Mouse (Mus musculus) embryonic facial prominence, embryonic 14.5 days (tissue): ENCODE results near the gene Cacna1d. TPM values are rescaled to one million over a fixed set of nuclear protein-coding genes. Genes with fewer than 3 reads are reported as not detected.

Experiments
- ATAC-seq: fragments of 200-750 bp; cut with Nextera tagmentation; 2 replicates; pipeline ENCODE4 v1.8.0; 2017; ENCODE audit warnings: low read depth, moderate number of reproducible peaks, moderate TSS enrichment
- DNase-seq: peaks from one replicate; pipeline ENCODE4 v3.0.0-alpha.2; 2015; ENCODE audit warnings: low spot score
- H3K27ac ChIP-seq: fragments of 300-500 bp; sonication (generic); replicated peaks from 2 replicates; pipeline ENCODE4 v1.5.1; 2014; ENCODE audit warnings: low read depth, mild to moderate bottlenecking, low read length, moderate library complexity
- H3K27me3 ChIP-seq: fragments of 300-500 bp; sonication (generic); replicated peaks from 2 replicates; pipeline ENCODE4 v1.6.1; 2014; ENCODE audit warnings: low read length; ENCODE audit not compliant: control insufficient read depth, insufficient read depth
- H3K36me3 ChIP-seq: fragments of 300-500 bp; sonication (generic); 2 replicates; pipeline ENCODE4 v1.6.1; 2014; ENCODE audit warnings: low read length, mixed read lengths; ENCODE audit not compliant: control insufficient read depth, insufficient read depth
- H3K4me1 ChIP-seq: fragments of 300-500 bp; sonication (generic); 2 replicates; pipeline ENCODE4 v1.6.1; 2014; ENCODE audit warnings: antibody characterized with exemption, low read length; ENCODE audit not compliant: control insufficient read depth, insufficient read depth
- H3K4me2 ChIP-seq: fragments of 300-500 bp; sonication (generic); 2 replicates; pipeline ENCODE4 v1.6.1; 2014; ENCODE audit warnings: low read depth, mild to moderate bottlenecking, low read length, moderate library complexity, mixed read lengths
- H3K4me3 ChIP-seq: fragments of 300-500 bp; sonication (generic); 2 replicates; pipeline ENCODE4 v1.5.1; 2014; ENCODE audit warnings: low read depth, mild to moderate bottlenecking, low read length
- H3K9ac ChIP-seq: fragments of 300-500 bp; sonication (generic); 2 replicates; pipeline ENCODE4 v1.6.1; 2014; ENCODE audit warnings: low read depth, mild to moderate bottlenecking, low read length, moderate library complexity, mixed read lengths
- H3K9me3 ChIP-seq: fragments of 300-500 bp; sonication (generic); 2 replicates; pipeline ENCODE4 v1.6.1; 2016; ENCODE audit warnings: low read length; ENCODE audit not compliant: control insufficient read depth
- WGBS: fragments of 180-500 bp; shearing (Covaris S2); extraction: QIAGEN DNeasy Blood & Tissue Kit; methylation state at CpG from one replicate; pipeline ENCODE4 v1.1.7; 2014; 5-methylcytosine and 5-hydroxymethylcytosine counted together
- polyA plus RNA-seq: library from polyadenylated mRNA; unstranded; fragments of >200 nt; fragmentation: Nextera tagmentation; extraction: Ambion mirVana; gene quantifications from 2 replicates; pipeline ENCODE4 v1.2.1, GENCODE M21; 2014

The Cacna1d gene
- polyA plus RNA-seq, 1 experiment from 2014 or later = 3.5 TPM

DNA sequence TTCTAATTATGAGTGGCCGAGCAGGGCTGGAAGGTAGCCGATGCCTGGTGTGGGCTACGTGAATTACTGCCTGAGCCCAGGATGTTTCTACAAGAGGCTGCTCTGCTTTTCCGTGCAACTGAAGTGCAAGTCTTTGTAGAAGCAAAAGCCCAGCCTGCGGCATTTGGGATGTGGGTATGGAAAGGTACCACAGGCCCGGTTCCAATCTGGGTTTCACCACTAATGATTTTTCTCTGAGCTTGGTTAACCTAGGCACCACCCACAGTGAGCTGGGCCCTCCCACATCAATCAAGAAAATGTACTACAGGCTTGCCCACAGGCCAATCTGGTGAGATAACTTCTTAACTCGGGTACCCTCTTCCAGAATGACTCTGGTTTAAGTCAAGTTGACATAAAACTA, 163.8 kb downstream of the Cacna1d start:
- H3K36me3 ChIP-seq = no peaks in the 10 kb centered on the region
- no peak overlapping the region for H3K4me2 ChIP-seq
- peaks cover 10% of the 10 kb centered on the region for H3K4me1 ChIP-seq
- no peaks in the 10 kb centered on the region for H3K9me3 ChIP-seq
- ATAC-seq (no peak), DNase-seq (peak; percentile 51)
- no peaks in the 10 kb centered on the region for H3K27me3 ChIP-seq
- H3K27ac ChIP-seq = peak overlapping the region; percentile 28; the same call in 1 of the 2 replicates
- no peak overlapping the region for H3K4me3 ChIP-seq
- H3K9ac ChIP-seq = no peak overlapping the region
- WGBS = 38% methylated on average over 7 of the region's 7 CpGs

DNA sequence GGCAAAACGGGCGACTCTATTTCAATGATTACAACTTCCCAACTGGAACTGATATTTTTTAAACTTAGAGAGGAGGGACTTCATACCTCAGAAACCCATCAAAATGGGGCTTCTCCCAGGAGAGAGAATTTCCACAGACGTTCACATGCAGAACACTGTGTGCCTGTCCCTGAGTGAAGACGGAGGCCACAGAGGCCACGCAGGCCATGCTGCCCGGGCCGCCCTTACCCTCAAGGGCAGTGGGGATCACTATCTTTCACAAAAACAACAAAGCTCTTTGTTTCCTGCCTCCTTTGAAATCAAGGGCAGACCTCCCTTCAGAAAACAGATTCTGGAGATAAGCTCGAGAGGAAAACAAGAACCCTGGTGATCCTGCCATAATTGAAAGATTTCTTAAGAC, 164.2 kb downstream of the Cacna1d start:
- Histone ChIP-seq H3K4me3 (no peak overlapping the region), H3K9me3 (no peaks in the 10 kb centered on the region), H3K9ac (no peak overlapping the region), H3K4me2 (no peak overlapping the region), H3K4me1 (peaks cover 10% of the 10 kb centered on the region), H3K36me3 (no peaks in the 10 kb centered on the region), H3K27me3 (no peaks in the 10 kb centered on the region), H3K27ac (peak overlapping the region; percentile 28; the same call in 1 of the 2 replicates)
- 25% methylated on average over 8 of the region's 8 CpGs for WGBS
- ATAC-seq = no peak
- DNase-seq = no peak

DNA sequence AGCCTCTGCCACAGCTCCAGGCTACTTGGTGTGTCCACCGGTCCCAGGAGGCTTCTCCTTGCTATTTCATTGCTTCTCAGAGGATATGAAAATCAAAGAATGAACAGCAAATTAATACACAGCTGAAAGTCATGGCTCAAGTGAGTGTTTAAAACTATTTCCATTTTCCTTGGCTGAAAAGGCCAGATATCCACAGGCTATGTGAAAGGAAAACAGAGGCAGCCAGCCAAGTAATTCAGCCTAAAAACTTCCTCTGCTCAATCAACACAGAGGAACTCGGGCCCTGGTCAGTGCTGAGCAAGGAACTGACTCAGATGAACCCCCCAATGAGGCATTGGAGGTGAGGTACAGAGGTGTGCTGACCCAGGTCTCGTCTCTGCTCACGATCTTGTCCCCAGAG, 165.0 kb downstream of the Cacna1d start:
- DNase-seq (peak; percentile 59), ATAC-seq (no peak)
- H3K27ac ChIP-seq = no peak overlapping the region
- H3K9ac ChIP-seq = no peak overlapping the region
- H3K27me3 ChIP-seq = no peaks in the 10 kb centered on the region
- H3K4me3 ChIP-seq = no peak overlapping the region
- peaks cover 10% of the 10 kb centered on the region for H3K4me1 ChIP-seq
- no peaks in the 10 kb centered on the region for H3K36me3 ChIP-seq
- 50% methylated on average over 4 of the region's 4 CpGs for WGBS
- no peak overlapping the region for H3K4me2 ChIP-seq
- no peaks in the 10 kb centered on the region for H3K9me3 ChIP-seq

DNA sequence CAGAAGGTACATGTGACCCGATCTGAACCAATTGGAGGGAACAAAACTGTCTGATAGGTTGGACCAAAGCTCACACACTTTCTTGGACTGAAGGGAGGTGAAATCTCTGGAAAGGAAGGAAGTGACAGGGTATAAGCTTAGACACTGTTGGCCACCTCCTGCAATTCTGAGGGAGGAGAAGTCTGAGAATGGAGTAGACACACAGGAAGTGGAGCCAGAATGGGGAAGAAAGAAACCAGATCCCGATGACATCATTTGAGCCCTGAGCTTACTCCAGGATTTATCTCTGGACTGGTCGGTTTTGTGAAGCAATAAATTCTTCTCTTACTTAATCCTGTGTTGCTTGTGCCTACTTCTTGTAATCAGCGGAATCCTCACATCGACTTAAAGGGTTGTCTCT, 166.3 kb downstream of the Cacna1d start:
- Histone ChIP-seq H3K27me3 (no peaks in the 10 kb centered on the region), H3K4me1 (peaks cover 10% of the 10 kb centered on the region), H3K36me3 (no peaks in the 10 kb centered on the region), H3K4me3 (no peak overlapping the region), H3K9me3 (no peaks in the 10 kb centered on the region), H3K4me2 (no peak overlapping the region), H3K27ac (no peak overlapping the region), H3K9ac (no peak overlapping the region)
- DNase-seq (no peak), ATAC-seq (no peak)
- 82% methylated on average over 5 of the region's 5 CpGs for WGBS

DNA sequence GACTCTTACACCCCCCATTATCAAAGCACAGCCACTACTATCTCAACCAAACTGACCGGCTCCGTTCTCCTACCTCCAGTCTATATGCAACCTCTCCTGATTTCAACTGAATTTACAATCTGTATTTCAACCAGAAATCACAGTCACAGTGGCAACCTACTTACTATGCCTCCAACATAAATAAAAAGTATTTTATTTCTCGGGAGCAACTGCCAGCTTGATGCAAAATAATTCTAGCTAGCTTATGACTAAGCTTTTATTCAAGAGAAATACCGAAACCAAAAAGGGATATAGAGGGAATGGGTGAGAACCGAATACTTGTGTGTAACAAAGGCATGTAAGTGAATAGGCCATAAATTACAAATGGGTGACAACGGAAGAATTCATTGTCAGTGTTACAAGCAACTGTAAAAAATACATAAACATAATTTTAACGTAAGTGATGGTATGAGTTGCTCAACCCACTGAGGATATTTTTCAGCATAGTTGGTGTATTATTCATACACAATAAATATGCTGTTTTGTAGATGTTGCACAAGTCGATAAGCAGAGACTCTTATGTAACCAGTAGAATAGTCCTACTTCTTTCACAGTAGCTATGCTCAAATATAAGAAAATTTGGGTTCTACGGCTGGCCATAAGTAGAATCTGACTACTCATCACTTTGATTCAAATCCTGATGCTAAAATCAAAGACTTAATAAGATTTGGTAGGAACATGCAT, 172.4 kb downstream of the Cacna1d start:
- Histone ChIP-seq H3K9ac (no peak overlapping the region), H3K4me3 (no peak overlapping the region), H3K36me3 (no peaks in the 10 kb centered on the region), H3K4me2 (no peak overlapping the region), H3K27ac (no peak overlapping the region), H3K4me1 (no peaks in the 10 kb centered on the region), H3K9me3 (no peaks in the 10 kb centered on the region), H3K27me3 (no peaks in the 10 kb centered on the region)
- no peak for ATAC-seq
- WGBS = 89% methylated on average over 9 of the region's 9 CpGs
- no peak for DNase-seq

DNA sequence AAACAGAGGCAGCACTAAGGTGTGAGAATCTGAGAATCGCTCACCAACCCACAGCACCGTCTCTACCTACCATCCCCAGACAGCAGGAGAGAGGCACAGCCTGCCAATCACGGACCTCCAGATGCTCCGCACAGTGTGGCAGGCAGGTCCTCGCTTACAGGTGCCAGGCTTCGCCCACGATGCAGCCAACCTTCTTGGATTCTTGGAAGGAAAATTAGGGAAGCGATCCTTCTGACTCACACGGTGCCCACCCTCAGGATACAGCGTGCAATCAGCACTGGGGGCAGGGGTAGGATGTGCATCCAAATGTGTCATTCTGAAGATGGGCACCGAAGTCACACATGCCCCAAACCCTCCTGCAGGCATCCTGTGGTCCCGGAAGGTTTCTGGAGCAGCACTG, 173.0 kb downstream of the Cacna1d start:
- Histone ChIP-seq H3K9ac (no peak overlapping the region), H3K4me3 (no peak overlapping the region), H3K4me2 (no peak overlapping the region), H3K9me3 (no peaks in the 10 kb centered on the region), H3K27ac (no peak overlapping the region), H3K4me1 (no peaks in the 10 kb centered on the region), H3K36me3 (no peaks in the 10 kb centered on the region), H3K27me3 (no peaks in the 10 kb centered on the region)
- no peak for ATAC-seq
- no peak for DNase-seq
- 91% methylated on average over 12 of the region's 12 CpGs for WGBS

DNA sequence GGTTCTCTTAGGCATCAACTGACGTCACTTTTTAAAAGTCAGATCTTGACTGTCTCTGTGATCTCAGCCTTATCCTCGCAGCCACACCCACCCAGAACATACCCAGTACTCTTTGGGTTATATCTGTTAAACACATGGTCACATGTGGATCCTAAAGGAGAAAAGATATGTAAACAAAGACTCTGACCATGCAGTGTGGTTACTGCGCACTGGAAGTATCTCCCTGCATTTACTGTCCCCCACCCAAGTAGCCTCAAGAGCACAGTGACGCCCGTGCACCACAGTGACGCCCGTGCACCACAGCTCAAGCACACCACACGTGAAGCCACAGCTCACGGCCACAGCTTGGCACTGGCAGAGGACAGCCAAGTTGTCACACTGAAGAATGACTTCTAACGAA, 173.6 kb downstream of the Cacna1d start:
- no peak overlapping the region for H3K4me3 ChIP-seq
- H3K27me3 ChIP-seq = no peaks in the 10 kb centered on the region
- ATAC-seq (no peak; the same call in 1 of the 2 replicates), DNase-seq (no peak)
- no peaks in the 10 kb centered on the region for H3K36me3 ChIP-seq
- 81% methylated on average over 10 of the region's 10 CpGs for WGBS
- H3K27ac ChIP-seq = no peak overlapping the region
- H3K9ac ChIP-seq = no peak overlapping the region
- no peaks in the 10 kb centered on the region for H3K9me3 ChIP-seq
- H3K4me2 ChIP-seq = no peak overlapping the region
- no peaks in the 10 kb centered on the region for H3K4me1 ChIP-seq

DNA sequence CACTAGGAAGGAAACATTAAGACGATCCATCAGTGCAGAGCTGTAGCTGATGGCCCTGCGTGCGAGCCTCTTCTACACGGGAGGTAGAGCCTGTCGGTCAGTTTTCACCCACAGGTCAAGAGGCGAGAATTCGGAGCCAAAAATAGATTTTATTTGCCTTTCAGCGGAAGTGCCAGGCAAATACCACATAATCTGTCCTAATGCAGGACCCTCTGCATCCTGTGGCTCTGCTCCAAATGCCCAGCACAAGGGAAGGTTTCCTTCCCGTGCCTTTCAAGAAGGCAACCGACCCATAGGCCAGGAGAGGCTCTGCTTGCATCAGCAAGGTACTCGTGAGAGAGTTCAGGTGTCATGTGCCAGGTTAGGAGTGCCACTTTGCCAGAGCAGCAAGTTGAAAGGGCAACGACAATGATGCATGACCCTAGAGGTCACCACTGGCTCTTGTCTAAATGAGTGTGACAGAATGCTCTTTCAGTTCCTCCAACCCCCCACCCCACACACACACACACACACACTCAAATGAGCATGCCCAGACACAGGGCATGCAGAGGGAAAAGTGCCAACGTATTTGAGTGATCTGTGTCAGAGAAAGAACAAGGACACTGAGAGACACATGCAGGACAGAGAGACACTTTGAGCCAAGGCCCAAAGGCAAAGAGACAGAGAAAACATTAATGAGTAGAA, 179.9 kb downstream of the Cacna1d start:
- no peaks in the 10 kb centered on the region for H3K27me3 ChIP-seq
- 0 out of 2 replicates have a peak, but pooled peaks cover 3% of the 10 kb centered on the region for H3K4me1 ChIP-seq
- H3K36me3 ChIP-seq = no peaks in the 10 kb centered on the region
- H3K4me3 ChIP-seq = no peak overlapping the region
- no peak overlapping the region for H3K27ac ChIP-seq
- 68% methylated on average over 13 of the region's 13 CpGs for WGBS
- no peak overlapping the region for H3K4me2 ChIP-seq
- DNase-seq (no peak), ATAC-seq (no peak)
- no peak overlapping the region for H3K9ac ChIP-seq
- no peaks in the 10 kb centered on the region for H3K9me3 ChIP-seq

DNA sequence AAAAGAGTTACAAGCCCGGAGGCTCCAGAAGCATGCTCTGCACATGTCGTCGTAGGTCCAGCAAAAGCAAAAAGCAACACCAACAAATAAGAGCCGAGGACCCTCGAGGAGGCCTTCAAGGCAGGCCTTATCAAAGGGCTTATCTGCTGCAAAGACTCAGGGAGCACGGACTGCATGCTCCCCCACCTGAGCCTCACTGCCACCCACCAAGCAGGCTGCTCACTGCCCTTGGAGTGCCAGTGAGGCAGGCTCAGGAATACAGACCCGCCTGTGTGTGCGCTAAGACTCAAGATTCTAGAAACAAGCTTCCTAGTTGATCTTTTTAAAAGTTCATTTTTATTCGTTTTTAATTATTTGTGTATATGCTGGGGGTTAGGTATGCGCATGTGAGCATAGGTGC, 181.0 kb downstream of the Cacna1d start:
- Histone ChIP-seq H3K9me3 (no peaks in the 10 kb centered on the region), H3K27me3 (no peaks in the 10 kb centered on the region), H3K4me1 (0 out of 2 replicates have a peak, but pooled peaks cover 3% of the 10 kb centered on the region), H3K9ac (no peak overlapping the region), H3K27ac (no peak overlapping the region), H3K36me3 (no peaks in the 10 kb centered on the region), H3K4me2 (no peak overlapping the region), H3K4me3 (no peak overlapping the region)
- DNase-seq (no peak), ATAC-seq (no peak)
- 72% methylated on average over 10 of the region's 10 CpGs for WGBS
